Mouse (Mus musculus): Measurements from ENCODE around the gene Atp1b2. TPM values are rescaled to one million over a fixed set of nuclear protein-coding genes. Genes with fewer than 3 reads are reported as not detected.

Gene Atp1b2
- total RNA-seq, 2 experiments from 2014 or later, result 74.6 to 83.4 TPM

- DNase-seq (ENCODE audit: low spot score in 2 of 2), result no peak
These were observed 54.4 kb downstream of the Atp1b2 start for GRCm38 (mm10) chr11:69551310-69551709.

Small RNA genes within 50 kb of the gene (microRNA-seq; reads per million reads assigned to microRNA genes)
- not detected for gene Mir467f

Other genes starting within 250 kb of the Atp1b2 start
- 100 to 1,000 TPM; 164 to 190 TPM for gene Chd3, start 236.5 kb downstream of the Atp1b2 start, total RNA-seq (2021)
- gene Naa38, start 210.5 kb downstream of the Atp1b2 start, total RNA-seq (2021), result 100 to 1,000 TPM; 118 to 129 TPM
- 10 to 100 TPM; 42.0 to 44.3 TPM for gene Cyb5d1, start 210.3 kb downstream of the Atp1b2 start, total RNA-seq (2021)
- 10 to 100 TPM; 23.4 to 27.2 TPM for gene Tmem88, start 207.7 kb downstream of the Atp1b2 start, total RNA-seq (2021)
- 10 to 100 TPM; 48.7 to 52.5 TPM for gene Kdm6b, start 192.3 kb downstream of the Atp1b2 start, total RNA-seq (2021)
- 1 to 10 TPM; 1.1 to 1.7 TPM for gene Dnah2, start 56.8 kb downstream of the Atp1b2 start, total RNA-seq (2021)
- gene Efnb3, start 45.7 kb downstream of the Atp1b2 start, total RNA-seq (2021), result 1 to 10 TPM; 9.4 to 9.6 TPM
- gene Wrap53, start 25.7 kb downstream of the Atp1b2 start, total RNA-seq (2021), result 10 to 100 TPM; 13.0 to 13.1 TPM
- gene Trp53, start 25.6 kb downstream of the Atp1b2 start, total RNA-seq (2021), result 100 to 1,000 TPM in 1 of 2 experiments, 10 to 100 TPM in 1; 92.4 to 101 TPM
- under 1 TPM in 1 of 2 experiments, not detected in 1; 0.59 TPM for gene Shbg, start 12.0 kb upstream of the Atp1b2 start, total RNA-seq (2021)
- gene Sat2, start 16.1 kb upstream of the Atp1b2 start, total RNA-seq (2021), result 10 to 100 TPM; 18.3 to 20.9 TPM
- gene Fxr2, start 27.0 kb upstream of the Atp1b2 start, total RNA-seq (2021), result 100 to 1,000 TPM in 1 of 2 experiments, 10 to 100 TPM in 1; 89.3 to 111 TPM
- gene Sox15, start 49.4 kb upstream of the Atp1b2 start, total RNA-seq (2021), result under 1 TPM; 0.62 to 0.73 TPM
- 100 to 1,000 TPM; 107 to 119 TPM for gene Mpdu1, start 56.7 kb upstream of the Atp1b2 start, total RNA-seq (2021)
- 10 to 100 TPM; 11.9 to 12.5 TPM for gene Cd68, start 60.2 kb upstream of the Atp1b2 start, total RNA-seq (2021)
- gene Eif4a1, start 66.5 kb upstream of the Atp1b2 start, total RNA-seq (2021), result 100 to 1,000 TPM; 640 to 673 TPM
- 10 to 100 TPM; 86.6 to 90.7 TPM for gene Senp3, start 76.1 kb upstream of the Atp1b2 start, total RNA-seq (2021)
- gene Tnfsf13, start 79.8 kb upstream of the Atp1b2 start, total RNA-seq (2021), result 1 to 10 TPM; 4.2 to 5.2 TPM
- gene Tnfsf12, start 89.9 kb upstream of the Atp1b2 start, total RNA-seq (2021), result 10 to 100 TPM; 23.0 to 23.1 TPM
- 1 to 10 TPM; 3.1 to 4.6 TPM for gene Tnfsfm13, start 90.2 kb upstream of the Atp1b2 start, total RNA-seq (2021)
- 100 to 1,000 TPM in 1 of 2 experiments, 10 to 100 TPM in 1; 92.4 to 108 TPM for gene Polr2a, start 152.7 kb upstream of the Atp1b2 start, total RNA-seq (2021)
- not detected for gene Slc35g3, start 156.0 kb upstream of the Atp1b2 start, total RNA-seq (2021)
- gene Zbtb4, start 160.0 kb upstream of the Atp1b2 start, total RNA-seq (2021), result 10 to 100 TPM; 48.5 to 58.3 TPM
- gene Chrnb1, start 190.0 kb upstream of the Atp1b2 start, total RNA-seq (2021), result 1 to 10 TPM; 3.6 to 4.0 TPM
- 1 to 10 TPM; 3.4 to 4.8 TPM for gene Fgf11, start 195.9 kb upstream of the Atp1b2 start, total RNA-seq (2021)
- gene Tmem102, start 199.7 kb upstream of the Atp1b2 start, total RNA-seq (2021), result 1 to 10 TPM in 1 of 2 experiments, under 1 TPM in 1; 0.76 to 1.4 TPM
- not detected for gene Gm39566, start 209.4 kb upstream of the Atp1b2 start, total RNA-seq (2021)
- gene Spem2, start 212.5 kb upstream of the Atp1b2 start, total RNA-seq (2021), result not detected
- not detected for gene Spem1, start 216.2 kb upstream of the Atp1b2 start, total RNA-seq (2021)
- gene Nlgn2, start 231.8 kb upstream of the Atp1b2 start, total RNA-seq (2021), result 10 to 100 TPM; 33.6 to 35.2 TPM
- 100 to 1,000 TPM; 141 to 143 TPM for gene Tmem256, start 232.6 kb upstream of the Atp1b2 start, total RNA-seq (2021)
- 10 to 100 TPM; 76.6 to 77.9 TPM for gene Plscr3, start 240.4 kb upstream of the Atp1b2 start, total RNA-seq (2021)